Mouse (Mus musculus): ENCODE measurements around the gene Crtam. TPM values are rescaled to one million over a fixed set of nuclear protein-coding genes. Genes with fewer than 3 reads are reported as not detected.

Gene Crtam
- polyA plus RNA-seq, 1 experiment from 2014 or later, result 0.18 TPM

- H3K27me3 ChIP-seq, result no peaks in the 10 kb centered on the region
- H3K9me3 ChIP-seq, result no peaks in the 10 kb centered on the region
- H3K36me3 ChIP-seq (replicated peaks), result no peaks in the 10 kb centered on the region
- H3K4me3 ChIP-seq (replicated peaks), result no peak overlapping the region
- H3K4me1 ChIP-seq, result peaks cover 5% of the 10 kb centered on the region; the same call in 1 of the 2 replicates
- no peak overlapping the region for H3K27ac ChIP-seq
- no peak overlapping the region for H3K9ac ChIP-seq
- no peak for ATAC-seq (ENCODE audit: low FRiP score)
- WGBS, result 85% methylated on average over 5 of the region's 5 CpGs
- no peak overlapping the region for H3K4me2 ChIP-seq
Measured at GRCm38 (mm10) chr9:40994075-40994474, 10.4 kb downstream of the Crtam start.

- 90% methylated on average over 6 of the region's 6 CpGs for WGBS
- Histone ChIP-seq H3K9ac (no peak overlapping the region), H3K4me3 (replicated peaks) (no peak overlapping the region), H3K27ac (no peak overlapping the region), H3K36me3 (replicated peaks) (no peaks in the 10 kb centered on the region), H3K9me3 (no peaks in the 10 kb centered on the region), H3K27me3 (peaks cover 17% of the 10 kb centered on the region), H3K4me1 (peaks cover 5% of the 10 kb centered on the region; the same call in 1 of the 2 replicates), H3K4me2 (no peak overlapping the region)
- no peak for ATAC-seq (ENCODE audit: low FRiP score)
Measured at GRCm38 (mm10) chr9:40991511-40991910, 12.9 kb downstream of the Crtam start.

DNA sequence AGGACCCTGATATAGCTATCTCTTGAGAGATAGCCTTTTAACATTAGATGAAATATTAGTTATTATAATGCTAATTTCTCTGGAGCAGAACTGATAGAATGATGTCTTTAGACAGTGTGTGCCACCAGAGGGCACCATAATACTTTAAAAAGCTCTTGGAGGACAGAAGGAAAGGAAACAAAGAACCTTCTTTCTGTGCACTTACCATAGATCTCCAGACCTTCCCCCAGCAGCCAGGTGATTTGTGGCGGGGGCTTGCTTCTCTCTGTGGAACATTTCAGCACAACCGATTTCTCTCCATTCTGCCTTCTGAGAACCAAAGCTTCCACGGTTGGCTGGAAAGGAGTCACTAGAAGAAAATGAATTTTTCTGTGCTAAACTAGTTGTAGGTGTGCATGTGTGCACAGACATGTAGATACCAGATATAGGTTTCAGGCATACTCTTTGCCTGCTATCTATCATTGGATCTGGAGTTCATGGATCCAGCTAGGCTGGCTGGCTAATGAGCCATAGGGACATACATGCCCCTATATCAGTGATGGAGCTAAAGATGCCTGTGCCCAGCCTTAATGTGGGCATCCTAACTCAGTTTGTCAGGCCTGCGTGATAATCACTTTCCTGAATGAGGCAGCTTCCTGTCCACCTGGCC, 14.4 kb downstream of the Crtam start:
- H3K4me3 ChIP-seq (replicated peaks), result no peak overlapping the region
- WGBS, result 44% methylated on average over 4 of the region's 4 CpGs
- H3K36me3 ChIP-seq (replicated peaks), result no peaks in the 10 kb centered on the region
- no peaks in the 10 kb centered on the region for H3K9me3 ChIP-seq
- H3K4me1 ChIP-seq, result peaks cover 5% of the 10 kb centered on the region; the same call in 1 of the 2 replicates
- H3K27me3 ChIP-seq, result peaks cover 17% of the 10 kb centered on the region
- H3K9ac ChIP-seq, result no peak overlapping the region
- H3K27ac ChIP-seq, result peak overlapping the region; percentile 27; the same call in 1 of the 2 replicates
- no peak overlapping the region for H3K4me2 ChIP-seq
- ATAC-seq (ENCODE audit: low FRiP score), result peak; percentile 78

DNA sequence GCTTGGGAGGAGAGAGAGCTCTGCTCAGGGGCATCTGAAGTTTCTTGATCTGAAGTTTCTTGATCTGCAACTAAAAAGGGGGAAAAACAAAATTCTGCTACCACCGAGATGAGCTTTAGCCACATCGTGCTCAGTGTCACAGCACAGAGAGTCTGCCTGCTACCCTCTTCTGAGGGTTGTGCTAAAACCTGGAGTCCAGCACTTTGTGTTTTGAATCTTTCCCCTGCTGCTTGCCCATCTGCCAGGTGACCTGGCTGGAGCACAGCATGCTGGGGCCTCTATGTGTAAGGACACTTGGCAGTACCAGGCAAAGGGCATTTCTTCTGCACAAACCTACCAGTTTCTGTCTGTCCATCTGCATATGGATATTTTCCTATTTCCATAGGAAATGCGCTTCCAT, 20.1 kb downstream of the Crtam start:
- Histone ChIP-seq H3K9me3 (no peaks in the 10 kb centered on the region), H3K9ac (no peak overlapping the region), H3K4me1 (no peaks in the 10 kb centered on the region), H3K27me3 (peaks cover 24% of the 10 kb centered on the region), H3K4me3 (replicated peaks) (no peak overlapping the region), H3K36me3 (replicated peaks) (no peaks in the 10 kb centered on the region), H3K27ac (no peak overlapping the region), H3K4me2 (no peak overlapping the region)
- 72% methylated on average over 3 of the region's 3 CpGs for WGBS
- no peak for ATAC-seq (ENCODE audit: low FRiP score)

DNA sequence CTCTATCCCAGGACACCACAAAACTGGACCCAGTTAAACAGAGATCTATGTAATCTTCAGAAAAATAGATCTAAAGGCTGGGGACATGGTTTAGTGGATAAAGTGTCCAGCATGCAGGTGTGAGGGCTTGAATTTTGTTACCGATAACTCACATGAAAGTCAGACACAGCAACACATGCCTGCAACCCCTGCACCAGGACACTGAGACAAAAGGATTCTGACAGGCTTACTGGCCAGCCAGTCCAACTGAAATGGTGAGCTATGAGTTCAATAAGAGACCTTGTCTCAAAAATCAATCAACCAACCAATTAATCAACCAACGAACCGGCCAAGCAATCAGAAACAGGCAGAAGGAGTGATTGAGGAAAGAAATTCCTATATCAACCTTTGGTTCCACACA, 20.7 kb downstream of the Crtam start:
- H3K9ac ChIP-seq, result no peak overlapping the region
- H3K27ac ChIP-seq, result no peak overlapping the region
- no peaks in the 10 kb centered on the region for H3K4me1 ChIP-seq
- no peak overlapping the region for H3K4me2 ChIP-seq
- no peak for ATAC-seq (ENCODE audit: low FRiP score)
- H3K27me3 ChIP-seq, result peaks cover 24% of the 10 kb centered on the region
- no peak overlapping the region for H3K4me3 ChIP-seq (replicated peaks)
- WGBS, result 86% methylated on average over 3 of the region's 3 CpGs
- H3K9me3 ChIP-seq, result no peaks in the 10 kb centered on the region
- H3K36me3 ChIP-seq (replicated peaks), result no peaks in the 10 kb centered on the region

- Histone ChIP-seq H3K9me3 (no peaks in the 10 kb centered on the region), H3K4me1 (no peaks in the 10 kb centered on the region), H3K9ac (no peak overlapping the region), H3K27me3 (peaks cover 15% of the 10 kb centered on the region; the same call in 1 of the 2 replicates), H3K4me2 (no peak overlapping the region), H3K36me3 (replicated peaks) (no peaks in the 10 kb centered on the region), H3K27ac (no peak overlapping the region), H3K4me3 (replicated peaks) (no peak overlapping the region)
- 35% methylated on average over 6 of the region's 6 CpGs for WGBS
- ATAC-seq (ENCODE audit: low FRiP score), result no peak
Measured at GRCm38 (mm10) chr9:40982480-40982879, 21.9 kb downstream of the Crtam start.

- WGBS, result 81% methylated on average over 11 of the region's 11 CpGs
Measured at GRCm38 (mm10) chr9:40974042-40974801, 30.2 kb downstream of the Crtam start.

DNA sequence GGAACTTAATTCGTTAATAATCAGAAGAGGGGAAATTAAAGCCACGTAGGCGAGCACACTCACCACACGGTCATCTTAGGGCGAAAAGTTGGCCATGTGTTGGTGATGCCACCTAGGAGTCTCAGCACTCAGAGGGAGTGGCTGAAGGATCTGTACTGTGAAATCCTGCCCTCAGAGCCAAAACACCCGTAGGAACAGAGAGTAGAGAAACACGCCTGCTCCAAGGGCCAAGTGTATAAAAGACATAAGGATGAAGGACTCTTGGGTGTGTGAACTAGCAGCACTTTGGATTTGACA, 40.1 kb downstream of the Crtam start:
- ATAC-seq (ENCODE audit: low FRiP score), result no peak
- peak overlapping the region; percentile 59 for H3K9ac ChIP-seq
- H3K4me2 ChIP-seq, result peak overlapping the region; percentile 93
- peak overlapping the region; percentile 53 for H3K4me3 ChIP-seq (replicated peaks)
- no peaks in the 10 kb centered on the region for H3K36me3 ChIP-seq (replicated peaks)
- H3K9me3 ChIP-seq, result no peaks in the 10 kb centered on the region
- H3K27me3 ChIP-seq, result peaks cover 53% of the 10 kb centered on the region
- no peak overlapping the region for H3K27ac ChIP-seq
- WGBS, result 14% methylated on average over 7 of the region's 7 CpGs
- peaks cover 16% of the 10 kb centered on the region for H3K4me1 ChIP-seq

More at GRCm38 (mm10) chr9:40974042-40974801, 30.2 kb downstream of the Crtam start:
- Histone ChIP-seq H3K36me3 (replicated peaks) (no peaks in the 10 kb centered on the region), H3K27me3 (peaks cover 8% of the 10 kb centered on the region; the same call in 1 of the 2 replicates), H3K27ac (no peak overlapping the region), H3K4me1 (no peaks in the 10 kb centered on the region), H3K4me3 (replicated peaks) (no peak overlapping the region), H3K9me3 (no peaks in the 10 kb centered on the region), H3K4me2 (no peak overlapping the region), H3K9ac (no peak overlapping the region)
- ATAC-seq (ENCODE audit: low FRiP score), result no peak

- H3K36me3 ChIP-seq (replicated peaks), result no peaks in the 10 kb centered on the region
- H3K4me2 ChIP-seq, result peak within 1 kb of the TSS; percentile 93
- no peaks in the 10 kb centered on the region for H3K9me3 ChIP-seq
- peaks cover 16% of the 10 kb centered on the region for H3K4me1 ChIP-seq
- peak within 1 kb of the TSS; percentile 59 for H3K9ac ChIP-seq
- peak; percentile 83 for ATAC-seq (ENCODE audit: low FRiP score)
- under 1% methylated on average over 49 of the region's 51 CpGs for WGBS
- H3K4me3 ChIP-seq (replicated peaks), result peak within 1 kb of the TSS; percentile 53
- H3K27me3 ChIP-seq, result peaks cover 53% of the 10 kb centered on the region
- H3K27ac ChIP-seq, result no peak within 1 kb of the TSS
Measured at GRCm38 (mm10) chr9:40963586-40964417, 40.6 kb downstream of the Crtam start, which contains the start of gene Jhy. Jhy (minus strand) TSS chr9:40964118.

DNA sequence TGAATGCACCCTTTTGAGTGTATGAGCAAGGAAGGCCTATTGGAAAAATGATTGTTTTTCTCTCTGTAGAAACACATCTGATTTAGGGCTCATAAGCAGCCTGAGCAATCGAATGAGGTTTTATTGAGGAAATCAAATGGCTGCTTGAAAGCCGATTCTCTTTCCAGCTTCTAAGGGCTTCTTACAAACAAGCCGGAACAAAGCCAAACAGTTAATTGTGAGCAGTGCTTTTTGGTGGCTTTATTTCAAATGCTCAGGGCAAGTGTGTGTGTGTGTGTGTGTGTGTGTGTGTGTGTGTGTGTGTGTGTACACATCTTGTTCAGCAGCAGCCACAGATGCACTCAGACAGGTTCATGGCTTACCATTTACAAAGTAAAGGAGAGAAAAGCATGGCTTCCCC, 43.0 kb downstream of the Crtam start:
- Histone ChIP-seq H3K36me3 (replicated peaks) (no peaks in the 10 kb centered on the region), H3K9ac (no peak overlapping the region), H3K27ac (no peak overlapping the region; the same call in 1 of the 2 replicates), H3K9me3 (no peaks in the 10 kb centered on the region), H3K4me3 (replicated peaks) (no peak overlapping the region), H3K27me3 (peaks cover 62% of the 10 kb centered on the region), H3K4me2 (no peak overlapping the region), H3K4me1 (peaks cover 16% of the 10 kb centered on the region)
- ATAC-seq (ENCODE audit: low FRiP score), result no peak
- WGBS, result 36% methylated on average over 3 of the region's 3 CpGs

GRCm38 (mm10) chr9:40949039-40949615, 55.3 kb downstream of the Crtam start:
- H3K27me3 ChIP-seq, result peaks cover 44% of the 10 kb centered on the region
- 23% methylated on average over 18 of the region's 18 CpGs for WGBS
- peak overlapping the region; percentile 41 for H3K4me2 ChIP-seq
- ATAC-seq (ENCODE audit: low FRiP score), result peak; percentile 61; the same call in 1 of the 2 replicates
- no peak overlapping the region for H3K9ac ChIP-seq
- H3K4me1 ChIP-seq, result peaks cover 4% of the 10 kb centered on the region; the same call in 1 of the 2 replicates
- no peak overlapping the region for H3K27ac ChIP-seq
- no peaks in the 10 kb centered on the region for H3K36me3 ChIP-seq (replicated peaks)
- no peaks in the 10 kb centered on the region for H3K9me3 ChIP-seq
- peak overlapping the region; percentile 7; the same call in 1 of the 2 replicates for H3K4me3 ChIP-seq (replicated peaks)

- Histone ChIP-seq H3K4me2 (no peak overlapping the region), H3K27ac (no peak overlapping the region), H3K36me3 (replicated peaks) (no peaks in the 10 kb centered on the region), H3K4me1 (peaks cover 4% of the 10 kb centered on the region; the same call in 1 of the 2 replicates), H3K27me3 (peaks cover 51% of the 10 kb centered on the region), H3K9me3 (no peaks in the 10 kb centered on the region), H3K9ac (no peak overlapping the region), H3K4me3 (replicated peaks) (no peak overlapping the region)
- no peak for ATAC-seq (ENCODE audit: low FRiP score)
- 95% methylated on average over 6 of the region's 6 CpGs for WGBS
Measured at GRCm38 (mm10) chr9:40948473-40948872, 56.0 kb downstream of the Crtam start.

Data from forebrain, embryonic 12.5 days (tissue).